Mouse (Mus musculus) G1E (cell line): Measurements from ENCODE around the gene Tmed6.

Experiments
- CTCF ChIP-seq: IDR thresholded peaks from 2 replicates; pipeline ENCODE4 v1.5.1; 2012; ENCODE audit warnings: low read depth, low read length, inconsistent platforms, mixed read lengths
- GATA1 ChIP-seq: IDR thresholded peaks from 2 replicates; pipeline ENCODE4 v1.6.1; 2012; ENCODE audit warnings: borderline replicate concordance, low read length, inconsistent platforms, mixed read lengths
- TAL1 ChIP-seq: conservative IDR thresholded peaks from 2 replicates; pipeline ENCODE4 v1.6.1; 2012; ENCODE audit warnings: low read depth, low read length, inconsistent platforms, mixed read lengths

- TF ChIP-seq CTCF (no peak), GATA1 (no peak), TAL1 (no peak)
Observed at GRCm38 (mm10) chr8:107035641-107036040, 29.8 kb downstream of the Tmed6 start.
